Mouse (Mus musculus) liver, adult 2 months (tissue): ENCODE measurements around the gene Polr3b.

Experiments
- CTCF ChIP-seq: fragments of 200-500 bp; IDR thresholded peaks from 2 replicates; pipeline ENCODE4 v1.5.1; 2011; ENCODE audit warnings: low read depth, low read length, control low read depth
- POLR2A ChIP-seq: fragments of 200-500 bp; IDR thresholded peaks from 2 replicates; pipeline ENCODE4 v1.6.1; 2011; ENCODE audit warnings: low read length, control low read depth; ENCODE audit not compliant: insufficient read depth; ENCODE audit errors: extremely low read depth

DNA sequence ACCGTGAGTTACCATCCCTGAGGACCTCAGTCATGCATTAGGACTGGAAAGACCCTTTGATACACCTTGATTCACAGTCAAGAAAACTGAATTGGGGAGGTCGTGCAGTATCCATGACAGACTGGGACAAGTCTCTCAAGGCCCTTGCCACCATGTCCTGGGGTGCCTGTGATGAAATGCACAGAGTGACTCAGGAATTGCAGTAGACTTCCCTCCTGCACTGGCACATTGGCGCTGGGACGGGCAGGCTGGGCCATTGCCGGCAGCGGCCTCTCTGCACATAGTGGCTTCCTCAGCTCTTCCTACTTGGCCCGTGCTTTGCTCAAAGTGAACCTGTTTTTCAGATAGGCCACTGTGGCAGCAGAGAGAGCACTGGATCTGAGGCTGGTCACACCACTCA is 94.5 kb downstream of the Polr3b start:
- TF ChIP-seq CTCF (no peak), POLR2A (no peak)
